Mouse (Mus musculus) cerebellum, adult 2 months (tissue): Measurements from ENCODE around the gene Zfp472.

Experiments
- CTCF ChIP-seq: fragments of 200-500 bp; IDR thresholded peaks from 2 replicates; pipeline ENCODE4 v1.5.1; 2011; ENCODE audit warnings: low read depth, mild to moderate bottlenecking, control low read depth, low read length, moderate library complexity, borderline replicate concordance; ENCODE audit not compliant: insufficient read depth
- POLR2A ChIP-seq: fragments of 200-500 bp; IDR thresholded peaks from 2 replicates; pipeline ENCODE4 v1.6.1; 2011; ENCODE audit warnings: low read length, control low read depth, borderline replicate concordance; ENCODE audit not compliant: insufficient read depth

DNA sequence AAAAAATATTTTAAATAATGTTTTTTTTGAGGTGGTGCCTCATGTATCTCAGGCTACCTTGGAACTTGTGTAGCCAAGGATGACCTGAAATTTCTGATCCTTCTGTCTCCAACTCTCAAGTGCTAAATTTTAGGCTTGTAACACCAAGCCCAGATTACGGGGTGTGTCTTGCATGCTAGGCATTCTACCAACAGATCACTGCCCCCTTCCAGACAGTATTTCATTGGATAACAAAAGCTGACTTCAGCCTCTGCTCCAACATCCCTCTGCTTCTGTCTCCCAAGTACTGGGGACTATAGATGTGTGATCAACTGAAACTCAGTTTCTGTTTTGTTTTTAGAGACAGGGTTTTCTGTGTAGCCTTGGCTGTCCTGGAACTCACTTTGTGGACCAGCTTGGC lies 41.9 kb upstream of the Zfp472 start:
- TF ChIP-seq CTCF = no peak
- no peak for TF ChIP-seq POLR2A
